Mouse (Mus musculus) heart, postnatal 0 days (tissue): ENCODE data around the gene Ccl25. TPM values are rescaled to one million over a fixed set of nuclear protein-coding genes. Genes with fewer than 3 reads are reported as not detected.
A peak's percentile ranks its signal among the peaks of the same experiment; 100 is the strongest.

Experiments used
- ATAC-seq: fragments of 200-750 bp; cut with Nextera tagmentation; 2 replicates; pipeline ENCODE4 v1.8.0; 2017; ENCODE audit warnings: low read depth, moderate number of reproducible peaks, moderate library complexity; ENCODE audit not compliant: insufficient read depth
- DNase-seq: peaks from one replicate; pipeline ENCODE4 v3.0.0-alpha.2; 2016; ENCODE audit warnings: low spot score
- H3K27ac ChIP-seq: fragments of 300-500 bp; sonication (generic); 2 replicates; pipeline ENCODE4 v1.5.1; 2014; ENCODE audit warnings: low read depth, mild to moderate bottlenecking
- H3K27me3 ChIP-seq: fragments of 300-500 bp; sonication (generic); 2 replicates; pipeline ENCODE4 v1.6.1; 2014; ENCODE audit warnings: low read length, mixed read lengths; ENCODE audit not compliant: control insufficient read depth, insufficient read depth
- H3K36me3 ChIP-seq: fragments of 300-500 bp; sonication (generic); replicated peaks from 2 replicates; pipeline ENCODE4 v1.6.1; 2014; ENCODE audit warnings: low read length, mixed read lengths; ENCODE audit not compliant: control insufficient read depth, insufficient read depth
- H3K4me1 ChIP-seq: fragments of 300-500 bp; sonication (generic); 2 replicates; pipeline ENCODE4 v1.6.1; 2014; ENCODE audit warnings: antibody characterized with exemption; ENCODE audit not compliant: control insufficient read depth, insufficient read depth
- H3K4me2 ChIP-seq: fragments of 300-500 bp; sonication (generic); 2 replicates; pipeline ENCODE4 v1.6.1; 2014; ENCODE audit warnings: low read depth, mild to moderate bottlenecking, low read length, moderate library complexity
- H3K4me3 ChIP-seq: fragments of 300-500 bp; sonication (generic); 2 replicates; pipeline ENCODE4 v1.5.1; 2014; ENCODE audit warnings: low read depth, low read length
- H3K9ac ChIP-seq: fragments of 300-500 bp; sonication (generic); replicated peaks from 2 replicates; pipeline ENCODE4 v1.6.1; 2014; ENCODE audit warnings: low read depth, low read length, mixed read lengths
- H3K9me3 ChIP-seq: fragments of 300-500 bp; sonication (generic); replicated peaks from 2 replicates; pipeline ENCODE4 v1.6.1; 2016; ENCODE audit warnings: low read length; ENCODE audit not compliant: control insufficient read depth
- CTCF ChIP-seq: IDR thresholded peaks from 2 replicates; pipeline ENCODE4 v1.5.1; 2016; ENCODE audit warnings: antibody characterized with exemption, control low read depth, low read depth
- EP300 ChIP-seq: IDR thresholded peaks from 2 replicates; pipeline ENCODE4 v1.6.1; 2016; ENCODE audit warnings: antibody characterized with exemption, low read depth
- WGBS: fragments of 180-500 bp; shearing (Covaris S2); extraction: QIAGEN DNeasy Blood & Tissue Kit; methylation state at CpG from one replicate; pipeline ENCODE4 v1.1.7; 2014; 5-methylcytosine and 5-hydroxymethylcytosine counted together
- polyA plus RNA-seq: library from polyadenylated mRNA; unstranded; fragments of >200 nt; fragmentation: Nextera tagmentation; extraction: Ambion mirVana; gene quantifications from 2 replicates; pipeline ENCODE4 v1.2.1, GENCODE M21; 2015
- total RNA-seq: library from RNA; depleted of rRNA; stranded (reverse); fragments of >200 nt; gene quantifications from 2 replicates; pipeline ENCODE4 v1.2.3, GENCODE M21; 2014; ENCODE audit warnings: low replicate concordance

The Ccl25 gene
- total and polyA plus RNA-seq, 2 experiments from 2014 or later: 5.8 to 7.9 TPM

DNA sequence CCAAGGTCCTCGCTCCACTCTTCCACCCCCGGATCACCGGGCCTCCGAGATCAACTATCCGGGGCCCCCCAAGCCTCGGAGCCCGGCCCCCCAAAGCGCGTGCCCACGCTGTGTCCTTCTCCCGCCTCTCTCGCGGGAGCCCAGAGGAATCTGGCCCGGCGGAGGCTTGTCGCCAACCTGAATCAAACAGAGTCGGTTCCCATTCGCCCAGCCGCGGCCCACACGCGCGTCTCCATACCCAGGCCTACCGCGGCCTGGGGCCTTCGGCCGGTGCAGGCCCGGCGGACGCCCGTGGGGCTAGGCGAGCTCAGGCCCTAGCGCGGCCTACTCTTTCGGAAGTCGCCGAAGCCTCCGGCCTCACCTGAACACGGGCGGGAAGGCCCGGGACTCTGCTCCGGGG lies 485 bp upstream of the Ccl25 start:
- Histone ChIP-seq H3K27me3 (no peaks in the 10 kb centered on the region), H3K36me3 (peaks cover 29% of the 10 kb centered on the region), H3K27ac (peak overlapping the region; percentile 95), H3K4me1 (peaks cover 42% of the 10 kb centered on the region), H3K9me3 (no peaks in the 10 kb centered on the region), H3K9ac (peak overlapping the region; percentile 94), H3K4me2 (peak overlapping the region; percentile 82), H3K4me3 (peak overlapping the region; percentile 94)
- DNase-seq (no peak), ATAC-seq (peak; percentile 53)
- WGBS: under 1% methylated on average over 42 of the region's 42 CpGs
- TF ChIP-seq CTCF (no peak), EP300 (no peak)

DNA sequence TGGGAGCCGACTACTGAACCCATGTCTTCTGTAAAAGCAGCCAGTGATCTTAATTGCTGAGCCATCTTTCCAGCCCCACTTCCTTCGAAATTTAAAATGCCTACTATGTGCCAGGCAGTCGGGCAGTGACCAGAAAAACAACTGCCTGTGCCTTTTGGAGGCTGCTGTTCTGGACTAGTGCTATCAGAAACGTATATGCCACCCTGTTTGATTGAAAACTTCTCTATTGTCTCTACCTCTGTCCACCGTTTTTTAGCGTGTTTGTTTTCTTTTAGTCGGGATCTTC lies 684 bp downstream of the Ccl25 start:
- WGBS: 35% methylated on average over 7 of the region's 7 CpGs
- TF ChIP-seq CTCF: no peak
- no peak for TF ChIP-seq EP300
- H3K4me3 ChIP-seq: peak overlapping the region; percentile 94
- H3K4me2 ChIP-seq: peak overlapping the region; percentile 82
- no peaks in the 10 kb centered on the region for H3K27me3 ChIP-seq
- peak overlapping the region; percentile 95; the same call in 1 of the 2 replicates for H3K27ac ChIP-seq
- peaks cover 33% of the 10 kb centered on the region for H3K4me1 ChIP-seq
- no peak for ATAC-seq
- no peaks in the 10 kb centered on the region for H3K9me3 ChIP-seq
- no peak for DNase-seq
- H3K36me3 ChIP-seq: peaks cover 32% of the 10 kb centered on the region
- H3K9ac ChIP-seq: peak overlapping the region; percentile 94

DNA sequence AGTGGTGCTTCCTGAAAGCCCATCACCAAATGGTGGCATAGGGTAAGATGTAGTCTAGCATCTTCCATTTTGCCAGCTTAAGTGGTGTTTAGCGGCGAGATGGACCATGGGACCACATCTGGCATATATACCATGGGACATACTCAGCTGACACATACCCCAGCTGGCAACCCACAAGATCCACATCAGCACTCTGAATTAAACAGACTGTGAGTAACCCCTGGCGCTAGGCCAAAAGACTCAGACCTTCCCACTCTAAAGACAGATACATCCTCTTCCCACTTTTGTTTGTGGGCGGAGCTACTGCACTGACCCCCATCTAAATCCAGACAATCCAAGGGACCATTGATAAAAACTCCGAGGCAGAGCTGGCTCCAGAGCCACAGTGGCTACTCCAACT lies 4.0 kb downstream of the Ccl25 start:
- Histone ChIP-seq H3K9ac (no peak overlapping the region), H3K4me2 (no peak overlapping the region), H3K27me3 (no peaks in the 10 kb centered on the region), H3K36me3 (peaks cover 55% of the 10 kb centered on the region), H3K4me1 (peaks cover 8% of the 10 kb centered on the region), H3K27ac (no peak overlapping the region), H3K4me3 (no peak overlapping the region), H3K9me3 (no peaks in the 10 kb centered on the region)
- WGBS: 77% methylated on average over 5 of the region's 5 CpGs
- TF ChIP-seq EP300 (no peak), CTCF (no peak)
- ATAC-seq (no peak), DNase-seq (no peak)

DNA sequence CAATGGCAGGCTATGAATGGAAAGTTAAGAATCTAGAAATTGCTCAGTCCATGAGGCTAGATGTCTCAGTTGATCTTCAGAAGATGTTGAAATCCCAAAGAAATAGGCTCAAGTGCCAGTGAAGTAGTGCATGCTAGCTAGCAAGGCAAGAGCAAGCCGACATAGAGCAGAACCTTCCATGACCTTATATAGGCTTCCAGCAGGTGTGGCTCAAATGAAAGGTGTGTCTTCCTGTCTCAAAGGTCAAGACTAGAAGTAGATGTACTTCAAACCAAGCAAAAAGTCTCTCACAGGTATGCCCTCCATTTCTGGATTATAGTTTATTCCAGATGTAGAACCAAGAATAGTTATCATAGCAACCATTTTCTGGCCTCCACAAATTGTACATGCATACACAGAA lies 9.0 kb downstream of the Ccl25 start:
- no peak for DNase-seq
- H3K27me3 ChIP-seq: no peaks in the 10 kb centered on the region
- H3K9ac ChIP-seq: no peak overlapping the region
- WGBS: 97% methylated on average over 1 of the region's 1 CpGs
- TF ChIP-seq CTCF: no peak
- no peak for TF ChIP-seq EP300
- H3K4me2 ChIP-seq: no peak overlapping the region
- no peak for ATAC-seq
- H3K9me3 ChIP-seq: no peaks in the 10 kb centered on the region
- peaks cover 80% of the 10 kb centered on the region for H3K36me3 ChIP-seq
- no peak overlapping the region for H3K27ac ChIP-seq
- H3K4me1 ChIP-seq: no peaks in the 10 kb centered on the region
- H3K4me3 ChIP-seq: no peak overlapping the region

DNA sequence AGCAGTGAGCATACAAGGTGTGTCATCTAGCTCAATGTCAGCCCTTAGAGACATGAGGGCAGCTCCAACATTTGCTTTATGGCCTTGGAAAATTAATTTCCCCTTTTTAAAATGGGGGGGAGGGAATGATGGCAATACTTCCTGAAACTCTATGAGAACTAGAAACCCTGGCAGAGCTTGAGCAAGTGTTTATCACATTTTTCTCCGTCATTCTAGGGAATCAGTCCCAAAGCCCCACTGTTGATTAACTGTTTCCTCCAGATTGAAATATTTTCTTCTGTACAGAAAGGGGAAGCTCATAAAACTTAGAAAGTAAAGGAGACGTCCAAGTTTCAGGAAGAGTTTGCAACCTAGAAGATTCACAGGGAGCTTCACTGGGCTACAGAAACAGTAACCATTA lies 10.7 kb downstream of the Ccl25 start:
- H3K27ac ChIP-seq: no peak overlapping the region
- no peaks in the 10 kb centered on the region for H3K27me3 ChIP-seq
- no peaks in the 10 kb centered on the region for H3K4me1 ChIP-seq
- WGBS: 75% methylated on average over 2 of the region's 2 CpGs
- no peak overlapping the region for H3K4me3 ChIP-seq
- TF ChIP-seq CTCF: no peak
- H3K9ac ChIP-seq: no peak overlapping the region
- no peak overlapping the region for H3K4me2 ChIP-seq
- DNase-seq (no peak), ATAC-seq (no peak)
- peaks cover 66% of the 10 kb centered on the region for H3K36me3 ChIP-seq
- H3K9me3 ChIP-seq: no peaks in the 10 kb centered on the region

DNA sequence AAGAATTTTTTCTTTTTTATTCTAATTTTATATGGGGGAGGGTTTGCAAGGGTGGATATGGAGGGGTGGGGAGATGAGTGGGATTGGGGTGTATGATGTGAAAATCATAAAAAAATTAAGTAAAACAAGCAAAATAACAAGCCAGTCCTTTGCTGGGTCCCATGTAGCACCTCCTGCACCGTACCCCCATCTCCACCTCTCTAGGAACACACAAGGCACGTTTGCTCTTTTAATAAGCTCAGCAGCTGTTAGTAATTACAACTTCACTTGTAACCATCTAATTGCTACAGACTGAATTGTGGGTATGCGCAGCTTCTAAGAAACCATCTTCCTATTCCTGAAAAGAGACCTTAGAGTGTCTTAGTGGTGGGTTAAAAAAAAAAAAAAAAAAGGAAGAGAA lies 15.2 kb downstream of the Ccl25 start:
- Histone ChIP-seq H3K4me3 (no peak overlapping the region), H3K4me2 (no peak overlapping the region), H3K27ac (no peak overlapping the region), H3K9me3 (no peaks in the 10 kb centered on the region), H3K9ac (no peak overlapping the region), H3K4me1 (no peaks in the 10 kb centered on the region), H3K36me3 (peaks cover 33% of the 10 kb centered on the region), H3K27me3 (no peaks in the 10 kb centered on the region)
- TF ChIP-seq EP300: no peak
- 81% methylated on average over 3 of the region's 3 CpGs for WGBS
- ATAC-seq: no peak
- no peak for DNase-seq
